Mouse (Mus musculus) stomach, embryonic 15.5 days (tissue): ENCODE measurements around the gene Olfr315. TPM values are rescaled to one million over a fixed set of nuclear protein-coding genes. Genes with fewer than 3 reads are reported as not detected.
"Not testable (repeated sequence)": the region's sequence is repeated elsewhere in the genome, so short reads cannot be mapped to it uniquely, and the experiment has no call there.

Source experiments
- ATAC-seq: fragments of 200-750 bp; cut with Nextera tagmentation; 2 replicates; pipeline ENCODE4 v1.8.0; 2017; ENCODE audit warnings: low read depth, moderate number of reproducible peaks, moderate TSS enrichment; ENCODE audit not compliant: insufficient read depth, low FRiP score
- H3K27ac ChIP-seq: fragments of 300-500 bp; sonication (generic); 2 replicates; pipeline ENCODE4 v1.5.1; 2015; ENCODE audit warnings: mild to moderate bottlenecking, inconsistent platforms
- H3K27me3 ChIP-seq: fragments of 300-500 bp; sonication (generic); replicated peaks from 2 replicates; pipeline ENCODE4 v1.6.1; 2015; ENCODE audit warnings: inconsistent platforms
- H3K36me3 ChIP-seq: fragments of 300-500 bp; sonication (generic); 2 replicates; pipeline ENCODE4 v1.6.1; 2015; ENCODE audit warnings: inconsistent platforms
- H3K4me1 ChIP-seq: fragments of 300-500 bp; sonication (generic); 2 replicates; pipeline ENCODE4 v1.6.1; 2015; ENCODE audit warnings: inconsistent platforms
- H3K4me2 ChIP-seq: fragments of 300-500 bp; sonication (generic); 2 replicates; pipeline ENCODE4 v1.6.1; 2015; ENCODE audit warnings: mild to moderate bottlenecking, inconsistent platforms
- H3K4me3 ChIP-seq: fragments of 300-500 bp; sonication (generic); replicated peaks from 2 replicates; pipeline ENCODE4 v1.5.1; 2015; ENCODE audit warnings: inconsistent platforms
- H3K9ac ChIP-seq: fragments of 300-500 bp; sonication (generic); 2 replicates; pipeline ENCODE4 v1.6.1; 2015; ENCODE audit warnings: inconsistent platforms
- H3K9me3 ChIP-seq: fragments of 300-500 bp; sonication (generic); 2 replicates; pipeline ENCODE4 v1.6.1; 2016; ENCODE audit warnings: inconsistent platforms
- WGBS: fragments of 180-500 bp; shearing (Covaris S2); methylation state at CpG from one replicate; pipeline ENCODE4 v1.1.7; 2015; 5-methylcytosine and 5-hydroxymethylcytosine counted together
- polyA plus RNA-seq: library from polyadenylated mRNA; unstranded; fragments of >200 nt; fragmentation: Nextera tagmentation; extraction: Ambion mirVana; gene quantifications from 2 replicates; pipeline ENCODE4 v1.2.1, GENCODE M21; 2015

The Olfr315 gene
- polyA plus RNA-seq, 1 experiment from 2014 or later = not detected

DNA sequence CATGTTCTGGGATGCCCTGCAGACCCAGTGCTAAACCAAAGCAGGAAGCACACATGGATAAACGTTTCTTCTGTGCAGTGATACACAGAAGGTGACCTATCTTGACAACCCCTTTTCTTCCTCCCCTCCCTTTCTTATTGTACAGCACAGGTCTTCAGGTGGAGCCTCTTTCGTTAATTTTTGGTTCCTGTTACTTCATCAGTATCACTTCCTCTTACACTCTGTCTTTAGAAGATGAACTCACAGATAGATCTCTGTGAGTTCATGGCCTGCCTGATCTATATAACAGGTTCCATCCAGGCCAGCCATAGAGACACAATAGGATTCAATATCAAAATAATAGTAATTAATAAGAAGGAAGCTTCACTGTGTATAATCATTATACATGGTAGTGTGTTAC is 17.1 kb downstream of the Olfr315 start:
- no peaks in the 10 kb centered on the region for H3K27me3 ChIP-seq
- no peak overlapping the region for H3K9ac ChIP-seq
- no peaks in the 10 kb centered on the region for H3K9me3 ChIP-seq
- WGBS = 41% methylated on average over 2 of the region's 2 CpGs
- no peak overlapping the region for H3K4me2 ChIP-seq
- no peak overlapping the region for H3K4me3 ChIP-seq
- no peaks in the 10 kb centered on the region for H3K36me3 ChIP-seq
- ATAC-seq = no peak
- H3K4me1 ChIP-seq = no peaks in the 10 kb centered on the region
- no peak overlapping the region for H3K27ac ChIP-seq

DNA sequence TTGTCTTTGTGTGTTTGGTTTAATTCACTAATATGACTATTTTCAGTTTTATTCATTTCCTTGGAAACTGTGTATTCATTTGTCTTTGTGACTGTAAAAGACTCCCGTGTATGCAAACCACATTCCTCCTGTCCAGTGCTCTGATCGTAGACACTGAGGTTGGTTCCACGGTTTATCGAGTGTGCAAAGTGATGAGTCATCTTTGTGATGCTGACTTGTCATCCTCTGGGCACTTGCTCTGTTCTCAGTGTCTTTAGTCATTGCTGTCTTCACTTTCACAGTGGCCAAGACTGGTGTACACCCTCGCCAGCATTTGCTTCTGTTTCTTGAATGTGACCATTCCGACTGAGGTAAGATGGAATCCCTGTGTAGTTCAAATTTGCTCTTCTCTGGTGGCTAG is 17.7 kb downstream of the Olfr315 start:
- Histone ChIP-seq H3K36me3 (no peaks in the 10 kb centered on the region), H3K9me3 (no peaks in the 10 kb centered on the region), H3K27me3 (no peaks in the 10 kb centered on the region), H3K27ac (no peak overlapping the region), H3K4me2 (no peak overlapping the region), H3K9ac (no peak overlapping the region), H3K4me3 (no peak overlapping the region), H3K4me1 (no peaks in the 10 kb centered on the region)
- 65% methylated on average over 6 of the region's 6 CpGs for WGBS
- ATAC-seq = no peak

DNA sequence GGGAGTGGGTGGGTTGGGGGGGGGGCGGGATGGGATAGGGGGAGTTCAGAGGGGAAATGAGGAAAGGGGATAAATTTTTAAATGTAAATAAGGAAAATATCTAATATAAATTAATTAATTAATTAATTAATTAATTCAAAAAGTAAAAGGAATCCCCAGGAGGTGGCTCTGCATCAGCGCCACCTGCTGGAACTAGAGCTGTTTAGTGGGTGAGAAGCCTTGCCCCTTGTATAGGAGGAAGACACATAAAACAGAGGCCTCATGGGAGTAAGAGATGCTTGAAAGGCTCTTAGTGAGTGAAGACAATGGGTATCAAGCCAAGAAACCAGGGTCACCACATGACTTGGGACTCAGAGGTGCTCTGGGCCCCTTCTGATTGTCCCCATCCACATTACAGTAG is 22.9 kb downstream of the Olfr315 start:
- no peaks in the 10 kb centered on the region for H3K36me3 ChIP-seq
- no peak overlapping the region for H3K4me3 ChIP-seq
- H3K4me2 ChIP-seq = no peak overlapping the region
- H3K27me3 ChIP-seq = no peaks in the 10 kb centered on the region
- no peaks in the 10 kb centered on the region for H3K4me1 ChIP-seq
- H3K27ac ChIP-seq = no peak overlapping the region
- no peaks in the 10 kb centered on the region for H3K9me3 ChIP-seq
- H3K9ac ChIP-seq = no peak overlapping the region
- WGBS = 89% methylated on average over 2 of the region's 2 CpGs
- ATAC-seq = no peak

DNA sequence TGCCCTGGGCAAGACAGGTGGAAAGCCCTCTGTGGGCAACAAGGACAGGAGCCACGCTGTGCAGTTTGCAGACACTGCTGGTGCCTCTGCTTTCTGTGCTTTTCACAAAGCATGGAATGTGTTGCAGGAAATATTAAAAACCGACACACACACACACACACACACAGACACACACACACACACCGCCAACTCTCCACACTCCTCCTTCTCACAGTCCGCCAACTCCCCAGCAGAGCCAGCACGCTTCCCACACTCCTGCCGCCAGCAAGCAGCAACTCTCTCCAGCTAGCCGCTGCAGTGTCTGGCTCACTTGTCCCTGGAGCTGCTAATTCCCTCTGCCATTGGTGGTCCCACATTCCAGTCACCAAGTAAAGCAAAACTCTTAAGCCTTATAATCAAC is 23.9 kb downstream of the Olfr315 start:
- H3K4me2 ChIP-seq = no peak overlapping the region
- 0 out of 2 replicates have a peak, but pooled peaks cover 2% of the 10 kb centered on the region for H3K4me1 ChIP-seq
- H3K9ac ChIP-seq = no peak overlapping the region
- H3K4me3 ChIP-seq = no peak overlapping the region
- H3K9me3 ChIP-seq = no peaks in the 10 kb centered on the region
- no peaks in the 10 kb centered on the region for H3K36me3 ChIP-seq
- ATAC-seq = no peak
- WGBS = 74% methylated on average over 7 of the region's 7 CpGs
- no peak overlapping the region for H3K27ac ChIP-seq
- no peaks in the 10 kb centered on the region for H3K27me3 ChIP-seq

DNA sequence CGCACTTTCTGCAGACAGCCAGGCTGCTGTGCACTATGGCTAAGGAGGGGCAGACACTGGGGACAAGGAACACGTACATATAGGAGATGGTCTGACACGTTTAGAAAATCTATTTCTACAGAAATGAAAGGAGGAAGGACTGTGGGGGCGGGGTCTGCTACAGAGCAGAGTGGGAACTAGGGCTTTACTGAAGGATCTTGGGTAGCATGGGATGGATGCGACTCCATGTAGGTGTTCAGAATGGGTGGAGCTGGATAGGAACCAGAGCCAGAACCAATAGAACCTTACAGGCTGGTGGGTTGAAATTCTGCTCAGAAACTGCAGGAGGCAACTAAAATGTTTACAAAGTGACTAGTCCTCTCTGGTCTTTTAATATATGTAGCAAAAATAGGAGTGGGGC is 26.8 kb downstream of the Olfr315 start:
- H3K4me1 ChIP-seq = 0 out of 2 replicates have a peak, but pooled peaks cover 8% of the 10 kb centered on the region
- no peak overlapping the region for H3K9ac ChIP-seq
- ATAC-seq = no peak
- H3K4me3 ChIP-seq = no peak overlapping the region
- no peaks in the 10 kb centered on the region for H3K27me3 ChIP-seq
- WGBS = 72% methylated on average over 5 of the region's 5 CpGs
- H3K9me3 ChIP-seq = no peaks in the 10 kb centered on the region
- no peak overlapping the region for H3K27ac ChIP-seq
- no peaks in the 10 kb centered on the region for H3K36me3 ChIP-seq
- no peak overlapping the region for H3K4me2 ChIP-seq

DNA sequence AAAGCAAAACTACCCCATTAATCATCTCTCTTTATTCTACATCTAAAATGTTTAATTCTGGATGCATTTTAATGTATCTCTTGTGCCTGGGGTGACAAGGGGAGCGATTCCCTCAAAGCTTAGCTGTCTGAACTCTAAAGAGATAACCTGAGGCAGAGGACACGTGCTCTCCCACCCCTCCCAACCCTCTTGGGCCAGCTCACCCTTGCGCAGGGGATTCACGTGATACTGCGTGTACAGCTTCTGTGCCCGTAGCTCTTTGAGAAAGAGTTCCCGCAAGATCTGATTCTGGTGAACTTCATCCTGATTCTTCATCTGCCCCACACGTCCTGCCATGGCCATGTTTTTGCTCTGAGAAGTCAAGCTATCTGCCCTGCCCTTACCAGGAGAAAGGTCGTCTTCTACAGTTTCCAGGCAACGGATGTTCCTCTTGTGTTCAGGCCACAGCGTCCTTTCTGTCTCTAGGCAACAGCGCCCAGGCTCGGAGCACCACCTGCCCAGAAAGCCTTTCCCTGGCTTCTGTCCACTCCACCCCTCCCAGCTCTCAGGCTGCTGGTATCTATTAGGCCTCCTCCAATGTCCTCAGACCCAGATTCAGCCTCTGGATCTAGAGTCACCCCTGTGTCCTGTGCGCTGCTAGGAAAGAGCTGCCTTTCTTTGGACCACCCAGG is 28.7 kb downstream of the Olfr315 start, which contains the start of gene Fam183b:
Fam183b (minus strand) TSS at position 403 of the 671 bp plus-strand sequence.
- ATAC-seq = peak; percentile 56; the same call in 1 of the 2 replicates
- no peak within 1 kb of the TSS for H3K4me3 ChIP-seq
- H3K36me3 ChIP-seq = no peaks in the 10 kb centered on the region
- no peaks in the 10 kb centered on the region for H3K27me3 ChIP-seq
- H3K27ac ChIP-seq = no peak within 1 kb of the TSS
- 0 out of 2 replicates have a peak, but pooled peaks cover 8% of the 10 kb centered on the region for H3K4me1 ChIP-seq
- H3K9me3 ChIP-seq = no peaks in the 10 kb centered on the region
- no peak within 1 kb of the TSS for H3K9ac ChIP-seq
- 18% methylated on average over 14 of the region's 14 CpGs for WGBS
- peak within 1 kb of the TSS; percentile 35 for H3K4me2 ChIP-seq

DNA sequence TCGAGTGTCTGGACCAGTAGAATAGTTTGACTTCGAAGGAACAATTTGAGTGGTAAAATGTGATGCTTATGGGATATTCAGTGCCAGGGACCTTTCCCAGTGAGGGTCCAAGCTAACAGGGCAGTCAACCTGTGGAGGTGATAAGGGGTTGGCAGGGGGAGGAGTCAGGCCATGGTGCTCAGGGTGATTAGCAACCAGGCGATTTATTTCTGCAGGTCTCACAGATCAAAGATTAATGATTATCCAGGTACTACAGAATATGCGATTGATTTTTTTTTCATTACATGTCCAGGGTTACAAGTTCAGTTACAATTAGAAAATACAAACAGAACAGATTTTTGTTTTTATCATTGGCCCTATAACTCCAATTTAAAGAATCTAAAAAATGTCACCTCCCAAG is 30.9 kb downstream of the Olfr315 start:
- no peak for ATAC-seq
- 42% methylated on average over 4 of the region's 4 CpGs for WGBS
- no peaks in the 10 kb centered on the region for H3K36me3 ChIP-seq
- H3K4me1 ChIP-seq = 0 out of 2 replicates have a peak, but pooled peaks cover 8% of the 10 kb centered on the region
- no peak overlapping the region for H3K27ac ChIP-seq
- H3K27me3 ChIP-seq = no peaks in the 10 kb centered on the region
- H3K9ac ChIP-seq = no peak overlapping the region
- H3K9me3 ChIP-seq = no peaks in the 10 kb centered on the region
- H3K4me3 ChIP-seq = no peak overlapping the region
- no peak overlapping the region for H3K4me2 ChIP-seq

DNA sequence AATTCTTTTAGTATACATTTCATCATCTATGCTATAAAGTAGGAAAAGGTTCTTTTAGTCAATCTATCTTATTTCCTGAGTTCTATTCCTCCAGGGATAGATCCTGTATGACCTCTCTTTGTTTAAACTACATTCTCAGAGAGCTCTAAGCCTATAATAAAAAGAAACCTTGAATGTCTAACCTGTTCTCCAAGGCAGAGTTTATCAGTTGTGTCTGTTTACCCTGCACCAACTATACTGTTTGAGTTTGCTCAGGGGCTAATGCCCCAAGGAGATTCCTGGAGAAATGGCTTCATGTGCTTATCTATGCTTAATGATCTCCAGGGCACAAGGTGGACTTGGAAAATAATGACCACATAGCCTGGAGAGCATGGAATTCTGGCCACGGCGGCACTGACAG is 31.4 kb downstream of the Olfr315 start:
- WGBS = 18% methylated on average over 2 of the region's 2 CpGs
- Histone ChIP-seq H3K27me3 (no peaks in the 10 kb centered on the region), H3K9me3 (no peaks in the 10 kb centered on the region), H3K4me1 (0 out of 2 replicates have a peak, but pooled peaks cover 8% of the 10 kb centered on the region), H3K36me3 (no peaks in the 10 kb centered on the region), H3K4me2 (no peak overlapping the region), H3K4me3 (no peak overlapping the region), H3K27ac (peak overlapping the region; percentile 48; the same call in 1 of the 2 replicates), H3K9ac (no peak overlapping the region)
- ATAC-seq = peak; percentile 76; the same call in 1 of the 2 replicates

DNA sequence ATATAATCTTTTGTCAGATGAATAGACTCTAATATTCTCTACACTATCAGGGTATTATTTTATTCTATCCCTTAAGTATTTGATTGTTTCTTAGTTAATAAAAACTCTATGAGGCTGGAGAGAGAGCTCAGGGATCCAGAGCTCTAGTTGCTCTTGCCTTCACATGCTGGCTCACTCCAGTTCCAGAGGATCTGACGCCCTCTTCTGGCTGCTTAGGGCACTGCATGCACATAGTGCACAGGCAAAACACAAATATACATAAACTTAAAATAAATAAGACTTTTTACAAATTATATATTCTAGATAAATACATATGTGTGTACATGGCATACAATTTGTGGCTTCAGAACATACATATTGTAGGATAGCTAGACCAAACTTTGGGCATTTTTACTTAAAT is 39.0 kb downstream of the Olfr315 start:
- Histone ChIP-seq H3K9me3 (no peaks in the 10 kb centered on the region), H3K9ac (no peak overlapping the region), H3K4me3 (no peak overlapping the region), H3K27ac (no peak overlapping the region), H3K36me3 (no peaks in the 10 kb centered on the region), H3K4me2 (no peak overlapping the region), H3K27me3 (no peaks in the 10 kb centered on the region), H3K4me1 (no peaks in the 10 kb centered on the region)
- ATAC-seq = no peak
- WGBS = 0% methylated on average over 1 of the region's 1 CpGs

DNA sequence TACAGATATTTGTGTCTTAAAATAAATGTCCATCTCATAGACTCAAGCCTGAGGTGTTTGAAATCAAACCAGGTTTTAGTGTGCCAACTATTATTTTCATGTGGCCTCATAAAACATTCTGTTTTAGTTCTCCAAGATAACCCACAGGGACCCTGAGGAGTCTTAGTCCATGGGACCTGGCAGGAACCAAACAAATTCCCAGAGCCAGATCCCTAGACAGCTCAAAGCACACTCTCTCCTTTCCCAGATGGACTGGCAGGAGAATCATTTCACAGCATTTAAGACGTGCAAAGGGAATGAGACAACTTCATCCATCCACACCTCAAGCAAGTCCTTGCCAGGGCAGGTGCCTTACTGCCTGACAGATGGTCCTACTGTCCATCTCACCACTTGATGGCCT is 41.7 kb downstream of the Olfr315 start, which contains the start of gene Olfr313:
Olfr313 (plus strand) TSS at position 301 of the 400 bp plus-strand sequence.
- H3K27me3 ChIP-seq, ATAC-seq, H3K4me2 ChIP-seq, H3K4me1 ChIP-seq, H3K36me3 ChIP-seq, H3K9me3 ChIP-seq, H3K27ac ChIP-seq, H3K9ac ChIP-seq, H3K4me3 ChIP-seq: not testable (repeated sequence)
- 50% methylated on average over 1 of the region's 1 CpGs for WGBS

DNA sequence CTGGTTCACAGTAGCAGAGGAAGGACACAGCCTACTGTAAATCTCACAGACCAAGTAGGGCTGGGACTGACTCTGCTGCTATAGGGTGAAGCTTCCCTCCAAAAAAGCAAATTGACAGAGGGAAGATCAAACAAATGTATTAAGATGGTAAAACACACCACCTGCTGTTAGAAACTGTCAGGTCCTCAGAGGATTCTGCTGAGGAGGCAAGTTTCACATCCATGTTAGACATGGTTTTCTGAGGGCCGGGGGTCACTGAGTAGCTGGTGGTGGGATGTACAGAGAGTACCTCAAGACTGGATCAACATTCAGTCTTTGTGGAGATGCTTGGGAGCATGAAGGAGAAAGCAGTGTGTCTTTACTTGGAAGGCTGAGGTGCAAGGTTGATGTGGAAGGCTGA is 42.7 kb downstream of the Olfr315 start:
- no peaks in the 10 kb centered on the region for H3K36me3 ChIP-seq
- no peak overlapping the region for H3K4me2 ChIP-seq
- 77% methylated on average over 1 of the region's 1 CpGs for WGBS
- no peak overlapping the region for H3K27ac ChIP-seq
- no peak overlapping the region for H3K9ac ChIP-seq
- no peaks in the 10 kb centered on the region for H3K4me1 ChIP-seq
- no peak overlapping the region for H3K4me3 ChIP-seq
- no peak for ATAC-seq
- no peaks in the 10 kb centered on the region for H3K9me3 ChIP-seq
- no peaks in the 10 kb centered on the region for H3K27me3 ChIP-seq

DNA sequence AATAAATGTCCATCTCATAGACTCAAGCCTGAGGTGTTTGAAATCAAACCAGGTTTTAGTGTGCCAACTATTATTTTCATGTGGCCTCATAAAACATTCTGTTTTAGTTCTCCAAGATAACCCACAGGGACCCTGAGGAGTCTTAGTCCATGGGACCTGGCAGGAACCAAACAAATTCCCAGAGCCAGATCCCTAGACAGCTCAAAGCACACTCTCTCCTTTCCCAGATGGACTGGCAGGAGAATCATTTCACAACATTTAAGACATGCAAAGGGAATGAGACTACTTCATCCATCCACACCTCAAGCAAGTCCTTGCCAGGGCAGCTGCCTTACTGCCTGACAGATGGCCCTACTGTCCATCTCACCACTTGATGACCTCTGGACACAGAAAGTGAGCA is 55.9 kb downstream of the Olfr315 start, which contains the start of gene Olfr312:
Olfr312 (plus strand) TSS at position 301 of the 400 bp plus-strand sequence.
- H3K4me2 ChIP-seq, H3K9ac ChIP-seq, H3K36me3 ChIP-seq, H3K4me1 ChIP-seq, H3K9me3 ChIP-seq, H3K4me3 ChIP-seq, H3K27ac ChIP-seq, H3K27me3 ChIP-seq, ATAC-seq: not testable (repeated sequence)
